Mouse (Mus musculus) neural tube, embryonic 14.5 days (tissue): ENCODE data around the gene Ddx39b. TPM values are rescaled to one million over a fixed set of nuclear protein-coding genes. Genes with fewer than 3 reads are reported as not detected.

Experiments used
- ATAC-seq: fragments of 200-750 bp; cut with Nextera tagmentation; 2 replicates; pipeline ENCODE4 v1.8.0; 2017; ENCODE audit warnings: low read depth, mild to moderate bottlenecking, moderate TSS enrichment, moderate library complexity
- H3K27ac ChIP-seq: fragments of 300-500 bp; sonication (generic); 2 replicates; pipeline ENCODE4 v1.5.1; 2014; ENCODE audit warnings: low read depth, mild to moderate bottlenecking, control low read depth, low read length, moderate library complexity, mixed read lengths
- H3K27me3 ChIP-seq: fragments of 300-500 bp; sonication (generic); 2 replicates; pipeline ENCODE4 v1.6.1; 2014; ENCODE audit warnings: low read length; ENCODE audit not compliant: control insufficient read depth, insufficient read depth
- H3K36me3 ChIP-seq: fragments of 300-500 bp; sonication (generic); 2 replicates; pipeline ENCODE4 v1.6.1; 2014; ENCODE audit warnings: low read length, mixed read lengths; ENCODE audit not compliant: control insufficient read depth, insufficient read depth
- H3K4me1 ChIP-seq: fragments of 300-500 bp; sonication (generic); 2 replicates; pipeline ENCODE4 v1.6.1; 2014; ENCODE audit warnings: low read length; ENCODE audit not compliant: control insufficient read depth, insufficient read depth
- H3K4me2 ChIP-seq: fragments of 300-500 bp; sonication (generic); 2 replicates; pipeline ENCODE4 v1.6.1; 2014; ENCODE audit warnings: mild to moderate bottlenecking, low read depth, low read length, control low read depth
- H3K4me3 ChIP-seq: fragments of 300-500 bp; sonication (generic); 2 replicates; pipeline ENCODE4 v1.5.1; 2014; ENCODE audit warnings: low read depth, low read length, control low read depth, mixed read lengths
- H3K9ac ChIP-seq: fragments of 300-500 bp; sonication (generic); replicated peaks from 2 replicates; pipeline ENCODE4 v1.6.1; 2014; ENCODE audit warnings: low read depth, mild to moderate bottlenecking, control low read depth, low read length, mixed read lengths
- H3K9me3 ChIP-seq: fragments of 300-500 bp; sonication (generic); 2 replicates; pipeline ENCODE4 v1.6.1; 2016; ENCODE audit warnings: low read length; ENCODE audit not compliant: control insufficient read depth
- WGBS: fragments of 180-500 bp; shearing (Covaris S2); extraction: QIAGEN DNeasy Blood & Tissue Kit; methylation state at CpG from one replicate; pipeline ENCODE4 v1.1.7; 2014; 5-methylcytosine and 5-hydroxymethylcytosine counted together
- polyA plus RNA-seq: library from polyadenylated mRNA; unstranded; fragments of >200 nt; fragmentation: Nextera tagmentation; extraction: Ambion mirVana; gene quantifications from 2 replicates; pipeline ENCODE4 v1.2.1, GENCODE M21; 2014

Gene Ddx39b
- polyA plus RNA-seq, 1 experiment from 2014 or later = 383 TPM

DNA sequence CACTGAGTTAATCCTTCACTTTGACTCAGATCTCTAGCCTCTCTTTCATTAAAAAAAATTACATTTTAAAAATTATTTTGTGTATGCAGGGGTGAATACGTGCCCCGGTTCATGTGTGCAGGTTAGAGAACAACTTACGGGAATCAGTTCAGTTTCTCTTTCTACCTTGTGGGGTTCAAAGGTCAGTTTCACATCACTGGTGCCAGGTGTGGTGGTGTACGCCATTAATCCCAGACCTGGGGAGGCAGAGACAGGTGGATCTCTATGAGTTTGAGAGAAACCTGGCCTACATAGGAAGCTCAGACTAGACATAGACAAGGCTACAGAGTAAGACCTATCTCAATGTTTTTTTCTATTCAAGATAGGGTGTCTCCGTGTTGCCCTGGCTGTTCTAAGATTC lies 28.5 kb upstream of the Ddx39b start:
- Histone ChIP-seq H3K4me3 (no peak overlapping the region), H3K36me3 (no peaks in the 10 kb centered on the region), H3K4me2 (no peak overlapping the region), H3K9ac (no peak overlapping the region), H3K27me3 (no peaks in the 10 kb centered on the region), H3K27ac (no peak overlapping the region), H3K4me1 (no peaks in the 10 kb centered on the region), H3K9me3 (no peaks in the 10 kb centered on the region)
- 94% methylated on average over 5 of the region's 5 CpGs for WGBS
- no peak for ATAC-seq

DNA sequence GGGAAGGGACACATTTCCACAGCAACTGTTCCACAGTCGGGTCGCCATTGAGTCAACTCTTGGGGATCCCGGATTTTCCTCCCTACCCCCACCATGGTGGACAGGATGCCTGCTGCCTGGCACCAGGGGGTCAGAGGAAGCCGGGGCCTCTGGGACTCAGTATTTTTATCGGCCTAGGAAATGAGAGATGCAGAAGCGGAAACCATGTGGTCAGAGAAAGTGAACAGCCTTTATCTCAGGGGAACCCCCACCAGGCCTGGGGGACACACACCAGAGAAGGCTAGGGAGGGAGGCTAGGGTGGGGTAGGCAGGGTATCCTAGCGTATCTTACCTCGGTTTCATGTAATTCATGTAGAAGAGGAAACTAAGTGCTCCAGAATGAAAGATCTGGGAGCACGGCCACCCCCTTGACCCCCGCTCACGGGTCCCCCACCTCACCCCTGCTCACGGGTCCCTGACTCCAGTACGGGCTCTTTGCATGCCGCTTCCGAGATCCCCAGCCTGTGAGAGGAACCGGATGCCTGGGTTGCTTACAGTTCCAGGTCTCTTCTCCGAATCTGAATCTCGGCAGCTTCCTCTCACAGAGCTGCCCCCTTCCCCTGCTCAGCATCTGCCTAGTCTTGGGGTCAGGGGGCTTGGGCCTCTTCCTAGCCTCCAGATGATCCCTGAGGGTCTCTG lies 22.9 kb upstream of the Ddx39b start:
- 82% methylated on average over 18 of the region's 18 CpGs for WGBS

GRCm38 (mm10) chr17:35219601-35220041 lies 21.9 kb upstream of the Ddx39b start:
- no peak for ATAC-seq

More for the DNA sequence above, 22.9 kb upstream of the Ddx39b start:
- peaks cover 9% of the 10 kb centered on the region; the same call in 1 of the 2 replicates for H3K36me3 ChIP-seq
- H3K27ac ChIP-seq = no peak overlapping the region
- H3K27me3 ChIP-seq = no peaks in the 10 kb centered on the region
- H3K9ac ChIP-seq = no peak overlapping the region
- H3K9me3 ChIP-seq = no peaks in the 10 kb centered on the region
- H3K4me2 ChIP-seq = no peak overlapping the region
- no peaks in the 10 kb centered on the region for H3K4me1 ChIP-seq
- H3K4me3 ChIP-seq = no peak overlapping the region
- ATAC-seq = no peak

DNA sequence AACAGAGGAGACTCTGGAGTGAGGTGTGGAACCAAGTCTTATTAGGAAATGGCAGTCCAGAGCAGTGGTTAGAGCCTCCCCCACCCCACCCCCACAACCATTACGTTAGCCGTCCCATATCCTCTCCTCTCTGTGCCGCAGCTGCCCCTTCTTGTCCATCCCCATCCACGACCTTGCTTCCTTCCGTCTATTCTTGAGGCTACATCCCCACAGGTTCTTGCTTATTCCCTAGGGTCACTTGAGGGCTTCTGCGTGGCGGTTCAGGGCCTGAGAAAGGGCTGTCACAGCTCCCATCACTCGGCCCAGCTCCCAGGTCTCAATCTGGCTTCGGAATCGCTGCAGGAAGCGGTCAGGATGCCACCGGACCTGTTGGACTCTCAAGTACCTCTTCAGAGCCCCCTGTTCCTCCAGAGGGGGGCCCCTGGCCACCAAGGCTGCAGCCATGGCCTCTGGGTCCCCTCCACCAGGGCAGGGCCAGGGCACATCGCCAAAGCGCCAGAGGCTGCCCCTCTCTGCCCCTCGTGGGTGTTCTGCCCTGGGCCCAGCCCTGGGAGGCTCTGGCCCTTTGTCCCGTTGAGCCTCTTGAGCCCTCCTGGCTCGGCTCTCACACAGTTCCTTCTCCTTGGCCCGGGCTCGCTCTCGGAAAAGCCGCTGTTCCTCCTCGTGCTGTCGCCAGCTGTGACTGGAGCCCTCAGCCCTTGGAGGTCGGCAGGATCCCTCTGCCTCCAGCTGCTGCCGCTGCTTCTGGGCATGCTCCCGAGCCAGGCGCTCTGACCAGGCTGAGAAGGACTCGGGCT lies 21.2 kb upstream of the Ddx39b start, which contains the start of gene Gm16181:
Gene Gm16181, plus strand, starts transcription at position 679 of the 797 bp plus-strand sequence.
- no peak within 1 kb of the TSS for H3K9ac ChIP-seq
- H3K4me1 ChIP-seq = no peaks in the 10 kb centered on the region
- H3K9me3 ChIP-seq = no peaks in the 10 kb centered on the region
- ATAC-seq = no peak
- peaks cover 9% of the 10 kb centered on the region; the same call in 1 of the 2 replicates for H3K36me3 ChIP-seq
- no peaks in the 10 kb centered on the region for H3K27me3 ChIP-seq
- H3K4me3 ChIP-seq = no peak within 1 kb of the TSS
- H3K4me2 ChIP-seq = no peak within 1 kb of the TSS
- no peak within 1 kb of the TSS for H3K27ac ChIP-seq
- WGBS = 85% methylated on average over 28 of the region's 28 CpGs

More at GRCm38 (mm10) chr17:35219601-35220041, 21.9 kb upstream of the Ddx39b start:
- no peaks in the 10 kb centered on the region for H3K4me1 ChIP-seq
- H3K36me3 ChIP-seq = peaks cover 9% of the 10 kb centered on the region; the same call in 1 of the 2 replicates
- H3K27ac ChIP-seq = no peak overlapping the region
- no peaks in the 10 kb centered on the region for H3K27me3 ChIP-seq
- H3K9me3 ChIP-seq = no peaks in the 10 kb centered on the region
- no peak overlapping the region for H3K4me3 ChIP-seq
- 90% methylated on average over 6 of the region's 6 CpGs for WGBS
- H3K4me2 ChIP-seq = no peak overlapping the region
- H3K9ac ChIP-seq = no peak overlapping the region

- Histone ChIP-seq H3K36me3 (peaks cover 9% of the 10 kb centered on the region; the same call in 1 of the 2 replicates), H3K27me3 (no peaks in the 10 kb centered on the region), H3K4me2 (no peak overlapping the region), H3K4me1 (no peaks in the 10 kb centered on the region), H3K4me3 (no peak overlapping the region), H3K9ac (no peak overlapping the region), H3K27ac (0 out of 2 replicates have a peak overlapping the region, but pooled peaks have one; percentile 10), H3K9me3 (no peaks in the 10 kb centered on the region)
- ATAC-seq = no peak
- WGBS = 74% methylated on average over 6 of the region's 6 CpGs
These were observed 19.2 kb upstream of the Ddx39b start for GRCm38 (mm10) chr17:35222299-35222698.

DNA sequence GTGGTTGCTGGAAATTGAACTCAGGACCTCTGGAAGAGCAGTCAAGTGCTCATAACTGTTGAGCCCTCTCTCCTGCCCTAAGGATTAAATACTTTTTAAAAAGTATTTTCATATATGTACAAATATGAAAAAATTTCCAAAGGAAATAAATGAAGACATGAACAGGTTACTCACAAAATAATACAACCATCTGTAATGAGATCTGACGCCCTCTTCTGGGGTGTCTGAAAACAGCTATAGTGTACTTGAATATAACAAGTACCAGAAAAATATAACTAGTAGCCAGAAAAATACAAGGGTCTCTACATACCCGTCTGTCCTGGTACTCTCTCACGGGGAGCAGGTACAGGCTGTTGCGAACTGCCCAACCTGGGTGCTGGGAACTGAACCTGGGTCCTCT lies 16.9 kb upstream of the Ddx39b start:
- Histone ChIP-seq H3K4me2 (no peak overlapping the region), H3K9me3 (no peaks in the 10 kb centered on the region), H3K36me3 (peaks cover 22% of the 10 kb centered on the region), H3K9ac (no peak overlapping the region), H3K4me1 (no peaks in the 10 kb centered on the region), H3K4me3 (no peak overlapping the region), H3K27ac (no peak overlapping the region), H3K27me3 (no peaks in the 10 kb centered on the region)
- WGBS = 95% methylated on average over 4 of the region's 4 CpGs
- no peak for ATAC-seq

- H3K27me3 ChIP-seq = no peaks in the 10 kb centered on the region
- no peak overlapping the region for H3K4me3 ChIP-seq
- ATAC-seq = no peak
- H3K4me2 ChIP-seq = no peak overlapping the region
- 96% methylated on average over 5 of the region's 5 CpGs for WGBS
- peaks cover 21% of the 10 kb centered on the region for H3K36me3 ChIP-seq
- no peaks in the 10 kb centered on the region for H3K9me3 ChIP-seq
- H3K9ac ChIP-seq = no peak overlapping the region
- H3K27ac ChIP-seq = no peak overlapping the region
- no peaks in the 10 kb centered on the region for H3K4me1 ChIP-seq
These were observed 16.1 kb upstream of the Ddx39b start for GRCm38 (mm10) chr17:35225456-35225855.

GRCm38 (mm10) chr17:35226561-35227046 lies 14.9 kb upstream of the Ddx39b start:
- H3K27ac ChIP-seq = no peak overlapping the region
- H3K4me2 ChIP-seq = no peak overlapping the region
- H3K4me3 ChIP-seq = no peak overlapping the region
- ATAC-seq = no peak
- WGBS = 94% methylated on average over 14 of the region's 14 CpGs
- H3K9me3 ChIP-seq = no peaks in the 10 kb centered on the region
- H3K36me3 ChIP-seq = peaks cover 22% of the 10 kb centered on the region
- H3K4me1 ChIP-seq = no peaks in the 10 kb centered on the region
- no peak overlapping the region for H3K9ac ChIP-seq
- H3K27me3 ChIP-seq = no peaks in the 10 kb centered on the region

- Histone ChIP-seq H3K9me3 (no peaks in the 10 kb centered on the region), H3K36me3 (peaks cover 20% of the 10 kb centered on the region; the same call in 1 of the 2 replicates), H3K4me2 (no peak overlapping the region), H3K4me3 (no peak overlapping the region), H3K27me3 (no peaks in the 10 kb centered on the region), H3K27ac (no peak overlapping the region), H3K4me1 (peaks cover 8% of the 10 kb centered on the region; the same call in 1 of the 2 replicates), H3K9ac (no peak overlapping the region)
- WGBS = 93% methylated on average over 10 of the region's 10 CpGs
- no peak for ATAC-seq
These were observed 10.5 kb upstream of the Ddx39b start for GRCm38 (mm10) chr17:35231022-35231421.
